Mouse (Mus musculus): Measurements from ENCODE around the gene Brinp1. TPM values are rescaled to one million over a fixed set of nuclear protein-coding genes. Genes with fewer than 3 reads are reported as not detected.

Brinp1 gene
- not detected in 2 replicates for polyA plus RNA-seq (2012; ENCODE audit: insufficient read depth, insufficient read length, missing spikeins)

GRCm38 (mm10) chr4:68954322-68954901 lies at the start of gene Brinp1:
TSS of gene Brinp1 (minus strand) at chr4:68954397.
- Histone ChIP-seq H3K4me1 (ENCODE audit: control insufficient read depth, insufficient read depth, low read length) (no peaks in the 10 kb centered on the region), H3K27ac (ENCODE audit: insufficient read depth, low read depth, low read length) (no peak within 1 kb of the TSS), H3K4me3 (ENCODE audit: insufficient read depth, low read length) (no peak within 1 kb of the TSS)
- TF ChIP-seq CTCF (IDR thresholded peaks at IDR 0.05; ENCODE audit: low read depth, low read length) (no peak), POLR2A (IDR thresholded peaks at IDR 0.05; ENCODE audit: borderline replicate concordance, low read depth, low read length) (no peak)

GRCm38 (mm10) chr4:68957265-68957664 lies 3.1 kb upstream of the Brinp1 start:
- Histone ChIP-seq H3K4me3 (ENCODE audit: insufficient read depth, low read length) (no peak overlapping the region), H3K27ac (ENCODE audit: insufficient read depth, low read depth, low read length) (no peak overlapping the region), H3K4me1 (ENCODE audit: control insufficient read depth, insufficient read depth, low read length) (no peaks in the 10 kb centered on the region)
- TF ChIP-seq CTCF (IDR thresholded peaks at IDR 0.05; ENCODE audit: low read depth, low read length) (no peak), POLR2A (IDR thresholded peaks at IDR 0.05; ENCODE audit: borderline replicate concordance, low read depth, low read length) (no peak)

GRCm38 (mm10) chr4:68955621-68956020 lies 1.4 kb upstream of the Brinp1 start:
- Histone ChIP-seq H3K4me3 (ENCODE audit: insufficient read depth, low read length) (no peak overlapping the region), H3K27ac (ENCODE audit: insufficient read depth, low read depth, low read length) (no peak overlapping the region), H3K4me1 (ENCODE audit: control insufficient read depth, insufficient read depth, low read length) (no peaks in the 10 kb centered on the region)
- TF ChIP-seq POLR2A (IDR thresholded peaks at IDR 0.05; ENCODE audit: borderline replicate concordance, low read depth, low read length) (no peak), CTCF (IDR thresholded peaks at IDR 0.05; ENCODE audit: low read depth, low read length) (no peak)

GRCm38 (mm10) chr4:68953667-68954321 lies 403 bp downstream of the Brinp1 start:
- Histone ChIP-seq H3K4me3 (ENCODE audit: insufficient read depth, low read length) (no peak overlapping the region), H3K27ac (ENCODE audit: insufficient read depth, low read depth, low read length) (no peak overlapping the region), H3K4me1 (ENCODE audit: control insufficient read depth, insufficient read depth, low read length) (no peaks in the 10 kb centered on the region)
- TF ChIP-seq POLR2A (IDR thresholded peaks at IDR 0.05; ENCODE audit: borderline replicate concordance, low read depth, low read length), result no peak
- TF ChIP-seq CTCF (IDR thresholded peaks at IDR 0.05; ENCODE audit: low read depth, low read length), result no peak

- H3K27ac ChIP-seq (ENCODE audit: insufficient read depth, low read depth, low read length), result no peak overlapping the region
- H3K4me1 ChIP-seq (ENCODE audit: control insufficient read depth, insufficient read depth, low read length), result no peaks in the 10 kb centered on the region
- H3K4me3 ChIP-seq (ENCODE audit: insufficient read depth, low read length), result no peak overlapping the region
- TF ChIP-seq CTCF (IDR thresholded peaks at IDR 0.05; ENCODE audit: low read depth, low read length), result no peak
- TF ChIP-seq POLR2A (IDR thresholded peaks at IDR 0.05; ENCODE audit: borderline replicate concordance, low read depth, low read length), result no peak
Observed at GRCm38 (mm10) chr4:68953131-68953551, 1.1 kb downstream of the Brinp1 start.

GRCm38 (mm10) chr4:68950556-68950955 lies 3.6 kb downstream of the Brinp1 start:
- no peak overlapping the region for H3K4me3 ChIP-seq (ENCODE audit: insufficient read depth, low read length)
- H3K4me1 ChIP-seq (ENCODE audit: control insufficient read depth, insufficient read depth, low read length), result no peaks in the 10 kb centered on the region
- H3K27ac ChIP-seq (ENCODE audit: insufficient read depth, low read depth, low read length), result no peak overlapping the region
- TF ChIP-seq CTCF (IDR thresholded peaks at IDR 0.05; ENCODE audit: low read depth, low read length) (no peak), POLR2A (IDR thresholded peaks at IDR 0.05; ENCODE audit: borderline replicate concordance, low read depth, low read length) (no peak)

GRCm38 (mm10) chr4:68942938-68943337 lies 11.3 kb downstream of the Brinp1 start:
- no peaks in the 10 kb centered on the region for H3K4me1 ChIP-seq (ENCODE audit: control insufficient read depth, insufficient read depth, low read length)
- H3K4me3 ChIP-seq (ENCODE audit: insufficient read depth, low read length), result no peak overlapping the region
- TF ChIP-seq CTCF (IDR thresholded peaks at IDR 0.05; ENCODE audit: low read depth, low read length), result no peak
- TF ChIP-seq POLR2A (IDR thresholded peaks at IDR 0.05; ENCODE audit: borderline replicate concordance, low read depth, low read length), result no peak
- H3K27ac ChIP-seq (ENCODE audit: insufficient read depth, low read depth, low read length), result no peak overlapping the region

GRCm38 (mm10) chr4:68930022-68930421 lies 24.2 kb downstream of the Brinp1 start:
- Histone ChIP-seq H3K4me1 (ENCODE audit: control insufficient read depth, insufficient read depth, low read length) (no peaks in the 10 kb centered on the region), H3K27ac (ENCODE audit: insufficient read depth, low read depth, low read length) (no peak overlapping the region), H3K4me3 (ENCODE audit: insufficient read depth, low read length) (no peak overlapping the region)
- no peak for TF ChIP-seq CTCF (IDR thresholded peaks at IDR 0.05; ENCODE audit: low read depth, low read length)

GRCm38 (mm10) chr4:68926091-68926490 lies 28.1 kb downstream of the Brinp1 start:
- H3K27ac ChIP-seq (ENCODE audit: insufficient read depth, low read depth, low read length), result no peak overlapping the region
- no peak for TF ChIP-seq POLR2A (IDR thresholded peaks at IDR 0.05; ENCODE audit: borderline replicate concordance, low read depth, low read length)
- TF ChIP-seq CTCF (IDR thresholded peaks at IDR 0.05; ENCODE audit: low read depth, low read length), result no peak
- H3K4me3 ChIP-seq (ENCODE audit: insufficient read depth, low read length), result no peak overlapping the region
- no peaks in the 10 kb centered on the region for H3K4me1 ChIP-seq (ENCODE audit: control insufficient read depth, insufficient read depth, low read length)

GRCm38 (mm10) chr4:68922944-68923343 lies 31.3 kb downstream of the Brinp1 start:
- no peak overlapping the region for H3K4me3 ChIP-seq (ENCODE audit: insufficient read depth, low read length)
- no peaks in the 10 kb centered on the region for H3K4me1 ChIP-seq (ENCODE audit: control insufficient read depth, insufficient read depth, low read length)
- TF ChIP-seq CTCF (IDR thresholded peaks at IDR 0.05; ENCODE audit: low read depth, low read length) (no peak), POLR2A (IDR thresholded peaks at IDR 0.05; ENCODE audit: borderline replicate concordance, low read depth, low read length) (no peak)
- H3K27ac ChIP-seq (ENCODE audit: insufficient read depth, low read depth, low read length), result no peak overlapping the region

All from bone marrow macrophage, adult 2 months (primary cell).